Mouse (Mus musculus): ENCODE measurements at regions not wholly inside any gene's neighbourhood (a gene's known extent, or its start where the extent isn't known, plus 50 kb on each side); places are given as distances from the start of the nearest gene placed in this dataset.

GRCm38 (mm10) chr2:160499726-160500125 is 132.9 kb upstream of the Mafb start:
- Histone ChIP-seq H3K4me1 (ENCODE audit: control insufficient read depth, insufficient read depth, low read length) (peaks cover 4% of the 10 kb centered on the region; the same call in 1 of the 2 replicates), H3K27ac (ENCODE audit: insufficient read depth, low read depth, low read length) (no peak overlapping the region), H3K4me3 (ENCODE audit: insufficient read depth, low read depth, low read length) (no peak overlapping the region)
- WGBS = 44% methylated on average over 1 of the region's 1 CpGs
- TF ChIP-seq CTCF (IDR thresholded peaks at IDR 0.05; ENCODE audit: insufficient read depth, low read depth, low read length) (no peak), POLR2A (IDR thresholded peaks at IDR 0.05; ENCODE audit: insufficient read depth, low read depth, low read length) (no peak)

GRCm38 (mm10) chr2:160502901-160503300 is 136.0 kb upstream of the Mafb start:
- 93% methylated on average over 2 of the region's 2 CpGs for WGBS
- no peak for TF ChIP-seq CTCF (IDR thresholded peaks at IDR 0.05; ENCODE audit: insufficient read depth, low read depth, low read length)
- TF ChIP-seq POLR2A (IDR thresholded peaks at IDR 0.05; ENCODE audit: insufficient read depth, low read depth, low read length) = no peak
- Histone ChIP-seq H3K4me1 (ENCODE audit: control insufficient read depth, insufficient read depth, low read length) (peaks cover 6% of the 10 kb centered on the region; the same call in 1 of the 2 replicates), H3K4me3 (ENCODE audit: insufficient read depth, low read depth, low read length) (no peak overlapping the region), H3K27ac (ENCODE audit: insufficient read depth, low read depth, low read length) (no peak overlapping the region)

DNA sequence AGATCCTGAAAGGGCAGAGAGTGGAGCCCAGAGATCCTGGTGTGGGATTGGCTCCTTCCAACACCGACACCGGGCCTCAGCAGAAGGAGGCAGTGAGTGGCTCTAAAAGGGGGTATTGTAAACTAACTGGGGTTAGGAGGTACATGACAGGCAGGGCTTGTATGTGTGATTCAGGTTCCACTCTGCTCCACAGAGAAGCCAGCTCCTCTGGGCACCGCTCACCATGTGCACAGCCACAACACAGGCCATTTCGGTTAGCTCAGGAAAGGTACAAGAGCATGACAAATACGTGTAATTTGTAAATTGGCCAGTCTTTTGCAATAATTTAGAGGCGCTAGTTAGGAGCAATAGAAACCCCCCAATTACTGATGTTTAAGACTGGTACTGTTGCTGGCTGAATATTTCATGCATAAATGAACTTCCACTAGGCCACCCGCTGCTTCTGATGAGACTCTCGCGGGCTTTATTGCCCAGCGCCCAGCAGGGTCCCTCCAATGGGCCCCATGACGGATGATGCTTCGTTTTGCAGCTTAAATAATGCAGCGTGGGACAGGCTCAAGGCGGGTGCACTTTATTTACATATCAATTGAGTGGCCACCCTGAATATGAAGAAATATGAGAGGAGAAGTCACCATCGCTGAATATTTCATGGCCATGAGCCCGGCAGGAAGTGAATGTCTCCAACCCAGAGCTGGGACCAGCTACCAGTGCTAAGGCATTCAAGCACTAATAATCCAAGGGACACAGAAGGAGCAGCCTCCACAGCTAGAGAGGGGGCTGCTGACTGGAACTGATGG is 136.9 kb upstream of the Mafb start:
- no peak overlapping the region for H3K27ac ChIP-seq (ENCODE audit: insufficient read depth, low read depth, low read length)
- TF ChIP-seq CTCF (IDR thresholded peaks at IDR 0.05; ENCODE audit: insufficient read depth, low read depth, low read length) (no peak), POLR2A (IDR thresholded peaks at IDR 0.05; ENCODE audit: insufficient read depth, low read depth, low read length) (no peak)
- WGBS = 47% methylated on average over 16 of the region's 16 CpGs
- no peak overlapping the region for H3K4me3 ChIP-seq (ENCODE audit: insufficient read depth, low read depth, low read length)
- peaks cover 10% of the 10 kb centered on the region for H3K4me1 ChIP-seq (ENCODE audit: control insufficient read depth, insufficient read depth, low read length)

GRCm38 (mm10) chr2:160504394-160504657 is 137.5 kb upstream of the Mafb start:
- H3K27ac ChIP-seq (ENCODE audit: insufficient read depth, low read depth, low read length) = no peak overlapping the region
- 60% methylated on average over 4 of the region's 4 CpGs for WGBS
- TF ChIP-seq POLR2A (IDR thresholded peaks at IDR 0.05; ENCODE audit: insufficient read depth, low read depth, low read length) (no peak), CTCF (IDR thresholded peaks at IDR 0.05; ENCODE audit: insufficient read depth, low read depth, low read length) (no peak)
- peaks cover 10% of the 10 kb centered on the region for H3K4me1 ChIP-seq (ENCODE audit: control insufficient read depth, insufficient read depth, low read length)
- H3K4me3 ChIP-seq (ENCODE audit: insufficient read depth, low read depth, low read length) = no peak overlapping the region

- no peak overlapping the region for H3K4me3 ChIP-seq (ENCODE audit: insufficient read depth, low read depth, low read length)
- TF ChIP-seq CTCF (IDR thresholded peaks at IDR 0.05; ENCODE audit: insufficient read depth, low read depth, low read length) = no peak
- TF ChIP-seq POLR2A (IDR thresholded peaks at IDR 0.05; ENCODE audit: insufficient read depth, low read depth, low read length) = no peak
- H3K27ac ChIP-seq (ENCODE audit: insufficient read depth, low read depth, low read length) = no peak overlapping the region
- 54% methylated on average over 9 of the region's 9 CpGs for WGBS
- peaks cover 10% of the 10 kb centered on the region for H3K4me1 ChIP-seq (ENCODE audit: control insufficient read depth, insufficient read depth, low read length)
These were observed 138.3 kb upstream of the Top1 start for GRCm38 (mm10) chr2:160507371-160507770.

DNA sequence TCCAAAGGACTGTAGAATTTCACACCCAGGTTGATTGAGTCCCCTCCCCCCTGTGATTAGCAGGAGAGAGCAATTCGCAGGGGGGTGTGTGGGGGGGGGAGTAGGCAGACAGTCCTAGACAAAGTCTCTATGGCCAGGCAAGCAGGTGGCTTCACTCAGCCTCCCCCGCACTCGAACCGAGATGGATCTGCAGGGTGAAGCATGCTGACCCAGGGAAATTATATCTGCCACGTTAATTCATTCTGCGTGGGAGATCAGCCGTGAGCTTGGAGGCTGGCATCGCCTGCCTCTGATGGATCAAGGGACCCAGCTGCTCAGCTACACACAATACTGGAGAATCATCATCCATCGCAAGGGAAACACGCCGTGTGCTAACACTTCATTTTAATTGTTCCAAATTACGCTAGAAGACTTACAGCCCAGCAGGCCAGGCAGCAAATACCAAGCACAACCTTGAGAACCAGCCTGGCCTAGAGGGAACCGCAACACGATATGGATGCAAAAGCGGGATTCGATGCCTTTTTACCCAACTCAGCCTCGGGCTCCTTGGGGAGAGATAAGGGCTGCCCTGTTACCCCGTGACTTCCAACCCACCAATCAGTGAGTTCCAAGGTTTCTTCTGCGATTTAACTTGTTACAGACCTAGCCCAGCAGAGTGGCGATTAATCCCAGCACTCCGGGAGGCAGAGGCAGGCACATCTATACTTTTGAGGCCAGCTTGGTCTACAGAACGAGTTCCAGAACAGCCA is 137.7 kb upstream of the Top1 start:
- peaks cover 10% of the 10 kb centered on the region for H3K4me1 ChIP-seq (ENCODE audit: control insufficient read depth, insufficient read depth, low read length)
- WGBS = 39% methylated on average over 22 of the region's 22 CpGs
- H3K4me3 ChIP-seq (ENCODE audit: insufficient read depth, low read depth, low read length) = no peak overlapping the region
- TF ChIP-seq POLR2A (IDR thresholded peaks at IDR 0.05; ENCODE audit: insufficient read depth, low read depth, low read length) (no peak), CTCF (IDR thresholded peaks at IDR 0.05; ENCODE audit: insufficient read depth, low read depth, low read length) (no peak)
- H3K27ac ChIP-seq (ENCODE audit: insufficient read depth, low read depth, low read length) = no peak overlapping the region

DNA sequence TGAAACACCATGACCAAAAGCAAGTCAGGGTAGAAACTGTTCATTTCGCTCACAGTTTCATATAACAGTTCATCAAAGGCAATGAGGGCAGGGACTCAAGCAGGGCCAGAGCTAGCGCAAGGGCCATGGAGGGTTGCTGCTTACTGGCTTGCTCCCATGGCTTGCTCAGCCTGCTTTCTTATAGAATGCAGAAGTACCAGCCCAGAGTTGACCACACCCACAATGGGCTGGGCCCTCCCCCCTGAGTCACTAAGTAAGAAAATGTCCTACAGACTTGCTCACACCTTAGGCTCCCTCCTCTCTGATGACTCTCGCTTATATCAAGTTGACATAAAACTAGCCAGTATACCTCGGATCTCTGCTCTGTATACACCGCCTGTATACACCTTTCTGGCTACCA is 135.5 kb upstream of the Top1 start:
- H3K4me1 ChIP-seq (ENCODE audit: control insufficient read depth, insufficient read depth, low read length) = peaks cover 7% of the 10 kb centered on the region
- no peak overlapping the region for H3K27ac ChIP-seq (ENCODE audit: insufficient read depth, low read depth, low read length)
- 97% methylated on average over 5 of the region's 5 CpGs for WGBS
- TF ChIP-seq POLR2A (IDR thresholded peaks at IDR 0.05; ENCODE audit: insufficient read depth, low read depth, low read length) (no peak), CTCF (IDR thresholded peaks at IDR 0.05; ENCODE audit: insufficient read depth, low read depth, low read length) (no peak)
- no peak overlapping the region for H3K4me3 ChIP-seq (ENCODE audit: insufficient read depth, low read depth, low read length)

- H3K4me3 ChIP-seq (ENCODE audit: insufficient read depth, low read depth, low read length) = no peak overlapping the region
- H3K4me1 ChIP-seq (ENCODE audit: control insufficient read depth, insufficient read depth, low read length) = peaks cover 7% of the 10 kb centered on the region
- WGBS = 70% methylated on average over 14 of the region's 14 CpGs
- TF ChIP-seq CTCF (IDR thresholded peaks at IDR 0.05; ENCODE audit: insufficient read depth, low read depth, low read length) (no peak), POLR2A (IDR thresholded peaks at IDR 0.05; ENCODE audit: insufficient read depth, low read depth, low read length) (no peak)
- no peak overlapping the region for H3K27ac ChIP-seq (ENCODE audit: insufficient read depth, low read depth, low read length)
These were observed 134.9 kb upstream of the Top1 start for GRCm38 (mm10) chr2:160510635-160511421.

DNA sequence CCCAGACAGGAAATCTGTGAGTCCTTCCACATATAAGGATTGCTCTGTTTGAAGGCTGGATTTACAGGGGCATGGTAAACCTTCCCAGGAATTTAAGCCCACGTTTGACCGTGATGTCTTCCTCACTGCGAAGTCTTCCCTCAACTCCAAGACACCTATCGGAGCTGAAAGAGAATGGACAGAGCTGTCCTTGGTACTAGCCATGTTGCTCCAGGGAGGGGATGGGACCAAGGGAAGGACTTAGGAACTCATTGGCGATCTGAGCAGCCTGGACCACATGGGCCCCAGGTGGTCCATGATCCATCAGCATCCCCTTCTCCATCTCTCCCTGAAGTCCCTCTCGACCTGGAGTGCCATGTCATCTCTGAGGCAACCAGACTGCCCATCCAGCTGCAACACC is 130.1 kb upstream of the Top1 start:
- TF ChIP-seq CTCF (IDR thresholded peaks at IDR 0.05; ENCODE audit: insufficient read depth, low read depth, low read length) (no peak), POLR2A (IDR thresholded peaks at IDR 0.05; ENCODE audit: insufficient read depth, low read depth, low read length) (no peak)
- Histone ChIP-seq H3K27ac (ENCODE audit: insufficient read depth, low read depth, low read length) (no peak overlapping the region), H3K4me1 (ENCODE audit: control insufficient read depth, insufficient read depth, low read length) (no peaks in the 10 kb centered on the region), H3K4me3 (ENCODE audit: insufficient read depth, low read depth, low read length) (no peak overlapping the region)
- 86% methylated on average over 6 of the region's 6 CpGs for WGBS

All from olfactory bulb, adult 2 months (tissue).